Mouse (Mus musculus): Measurements from ENCODE around the gene Masp1.

DNA sequence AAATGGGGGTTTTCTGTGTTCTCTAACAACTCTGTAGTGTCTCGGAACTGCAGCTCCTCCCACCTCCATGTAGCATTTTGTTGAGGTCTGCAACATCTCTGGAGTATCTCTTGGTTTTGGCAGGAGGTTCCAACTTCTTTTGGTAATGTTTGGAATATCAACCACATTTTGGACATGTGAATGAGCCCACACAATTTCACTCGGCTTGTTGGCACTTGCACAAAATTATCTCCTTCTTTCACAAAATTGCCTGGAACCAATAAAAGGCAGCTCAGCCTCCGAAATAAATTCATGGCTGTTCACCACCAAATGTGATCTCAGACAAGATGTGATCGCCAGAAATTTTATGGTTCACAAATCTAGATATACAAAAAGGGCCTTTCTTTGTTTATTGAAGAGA is 8.6 kb upstream of the Masp1 start:
- TF ChIP-seq CTCF (conservative IDR thresholded peaks at IDR 0.05 in 1 of 2, IDR thresholded peaks at IDR 0.05 in 1 of 2; ENCODE audit: low read depth in 2 of 2, low read length in 2 of 2) (no peak), E2F4 (IDR thresholded peaks at IDR 0.05; ENCODE audit: insufficient replicate concordance, low read depth, low read length) (no peak), CHD2 (IDR thresholded peaks at IDR 0.05; ENCODE audit: low read length) (no peak), POLR2A (IDR thresholded peaks at IDR 0.05; ENCODE audit: low read depth, low read length) (no peak), PAX5 (IDR thresholded peaks at IDR 0.05; ENCODE audit: low read length) (no peak), ETS1 (conservative IDR thresholded peaks at IDR 0.05; ENCODE audit: low read depth, low read length) (no peak), ZNF384 (IDR thresholded peaks at IDR 0.05; ENCODE audit: low read depth, low read length) (no peak), MAZ (IDR thresholded peaks at IDR 0.05; ENCODE audit: low read depth, low read length) (no peak), RCOR1 (conservative IDR thresholded peaks at IDR 0.05; ENCODE audit: low read depth, low read length) (no peak), ELF1 (IDR thresholded peaks at IDR 0.05; ENCODE audit: low read depth, low read length) (no peak), MXI1 (IDR thresholded peaks at IDR 0.05; ENCODE audit: low read depth, low read length) (no peak), EP300 (IDR thresholded peaks at IDR 0.05; ENCODE audit: low read length) (no peak)
